Mouse (Mus musculus): Measurements from ENCODE around the gene Alpk3. TPM values are rescaled to one million over a fixed set of nuclear protein-coding genes. Genes with fewer than 3 reads are reported as not detected.

Alpk3 gene
- under 0.01 TPM in 1 of 2 replicates, not detected in the other for total RNA-seq (2012; rRNA removed)
- under 1 TPM in 1 of 2 experiments, not detected in 1; 0.03 TPM for polyA plus RNA-seq (2012; ENCODE audit: insufficient read depth in 1 of 2, insufficient read length in 2 of 2, low read depth in 1 of 2, low replicate concordance in 2 of 2, missing spikeins in 1 of 2)

- DNase-seq (ENCODE audit: low read depth, low spot score) = no peak
- peak within 1 kb of the TSS in 1 of 2 experiments; percentile 10; a peak in 1 of 4 replicates for H3K4me3 ChIP-seq (ENCODE audit: control insufficient read depth in 1 of 2, insufficient read depth in 1 of 2, low read depth in 2 of 2, low read length in 2 of 2)
- peak within 1 kb of the TSS; percentile 6; the same call in 1 of the 2 replicates for H3K9ac ChIP-seq (ENCODE audit: control insufficient read depth, low read depth, low read length, poor library complexity, severe bottlenecking)
These were observed at the start of gene Alpk3 for GRCm38 (mm10) chr7:81057471-81057870. Gene Alpk3, plus strand, starts transcription at chr7:81057600.

DNA sequence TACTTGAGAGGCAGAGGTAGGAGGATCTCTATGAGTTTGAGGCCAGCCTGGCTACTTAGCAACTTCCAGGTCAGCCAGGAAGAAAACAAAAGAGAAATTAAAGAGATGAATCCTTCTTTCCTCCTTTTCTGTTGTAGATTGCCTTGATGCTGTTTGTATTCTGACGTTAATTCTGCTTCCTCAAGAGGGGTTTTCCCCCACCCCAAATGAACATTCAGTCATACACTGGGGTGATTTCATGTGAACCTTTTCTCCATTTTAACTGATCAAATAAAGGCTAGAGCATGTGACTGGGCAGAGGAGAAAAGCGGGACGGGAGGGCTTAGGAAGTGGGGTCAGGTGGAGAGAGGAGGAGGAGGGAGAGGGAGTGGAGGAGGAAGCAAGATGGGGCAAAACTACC is 49.1 kb upstream of the Alpk3 start:
- H3K9ac ChIP-seq (ENCODE audit: control insufficient read depth, low read depth, low read length, poor library complexity, severe bottlenecking) = no peak overlapping the region
- no peak overlapping the region for H3K27ac ChIP-seq (ENCODE audit: control insufficient read depth, low read depth, low read length)
- peaks cover 11 to 12% of the 10 kb centered on the region in 2 experiments for H3K4me1 ChIP-seq (ENCODE audit: control insufficient read depth in 1 of 2, insufficient read depth in 2 of 2, low read length in 2 of 2)
- H3K9me3 ChIP-seq (replicated peaks; ENCODE audit: insufficient read depth, low read length) = no peaks in the 10 kb centered on the region
- TF ChIP-seq EP300 (IDR thresholded peaks at IDR 0.05; ENCODE audit: low read depth in 1 of 2, low read length in 2 of 2) (no peak), MAZ (IDR thresholded peaks at IDR 0.05; ENCODE audit: low read depth, low read length) (no peak), CHD1 (IDR thresholded peaks at IDR 0.05; ENCODE audit: low read depth, low read length) (no peak), TCF12 (IDR thresholded peaks at IDR 0.05; ENCODE audit: low read depth, low read length) (no peak), UBTF (IDR thresholded peaks at IDR 0.05; ENCODE audit: borderline replicate concordance, insufficient read depth, low read depth, low read length) (no peak), ETS1 (IDR thresholded peaks at IDR 0.05; ENCODE audit: low read depth, low read length) (no peak), BHLHE40 (IDR thresholded peaks at IDR 0.05; ENCODE audit: borderline replicate concordance, low read depth, low read length) (no peak), JUND (IDR thresholded peaks at IDR 0.05; ENCODE audit: low read depth, low read length) (no peak), KAT2A (conservative IDR thresholded peaks at IDR 0.05; ENCODE audit: low read depth, low read length) (no peak), GATA1 (IDR thresholded peaks at IDR 0.05; ENCODE audit: low read depth, low read length) (no peak)
- peaks cover 27% of the 10 kb centered on the region for H3K79me2 ChIP-seq (ENCODE audit: control insufficient read depth, insufficient read depth, low read length, poor library complexity)
- no peak overlapping the region for H3K4me3 ChIP-seq (ENCODE audit: control insufficient read depth in 1 of 2, insufficient read depth in 1 of 2, low read depth in 2 of 2, low read length in 2 of 2)
- H3K27me3 ChIP-seq (ENCODE audit: control insufficient read depth in 1 of 2, insufficient read depth in 2 of 2, low read length in 2 of 2) = no peaks in the 10 kb centered on the region
- no peak for DNase-seq (ENCODE audit: low read depth, low spot score)
- H3K36me3 ChIP-seq (ENCODE audit: control insufficient read depth in 1 of 2, insufficient read depth in 2 of 2, low read length in 2 of 2) = peaks cover 15 to 20% of the 10 kb centered on the region in 2 experiments

More at GRCm38 (mm10) chr7:81057471-81057870, at the start of gene Alpk3:
- no peak for TF ChIP-seq SMC3 (IDR thresholded peaks at IDR 0.05; ENCODE audit: low read depth, low read length)
- TF ChIP-seq UBTF (IDR thresholded peaks at IDR 0.05; ENCODE audit: borderline replicate concordance, insufficient read depth, low read depth, low read length) = no peak
- Histone ChIP-seq H3K27ac (ENCODE audit: control insufficient read depth, low read depth, low read length) (no peak within 1 kb of the TSS), H3K9me3 (replicated peaks; ENCODE audit: insufficient read depth, low read length) (no peaks in the 10 kb centered on the region), H3K4me1 (ENCODE audit: control insufficient read depth in 1 of 2, insufficient read depth in 2 of 2, low read length in 2 of 2) (peaks cover 5 to 23% of the 10 kb centered on the region in 2 experiments), H3K79me2 (ENCODE audit: control insufficient read depth, insufficient read depth, low read length, poor library complexity) (no peaks in the 10 kb centered on the region), H3K27me3 (ENCODE audit: control insufficient read depth in 1 of 2, insufficient read depth in 2 of 2, low read length in 2 of 2) (no peaks in the 10 kb centered on the region), H3K36me3 (ENCODE audit: control insufficient read depth in 1 of 2, insufficient read depth in 2 of 2, low read length in 2 of 2) (peaks cover 0 to 16% of the 10 kb centered on the region in 2 experiments; a peak in 2 of 4 replicates)

GRCm38 (mm10) chr7:81011576-81011975 is 45.8 kb upstream of the Alpk3 start:
- DNase-seq (ENCODE audit: low read depth, low spot score) = no peak
- no peaks in the 10 kb centered on the region for H3K27me3 ChIP-seq (ENCODE audit: control insufficient read depth in 1 of 2, insufficient read depth in 2 of 2, low read length in 2 of 2)
- H3K4me3 ChIP-seq (ENCODE audit: control insufficient read depth in 1 of 2, insufficient read depth in 1 of 2, low read depth in 2 of 2, low read length in 2 of 2) = no peak overlapping the region
- no peaks in the 10 kb centered on the region for H3K9me3 ChIP-seq (replicated peaks; ENCODE audit: insufficient read depth, low read length)
- H3K36me3 ChIP-seq (ENCODE audit: control insufficient read depth in 1 of 2, insufficient read depth in 2 of 2, low read length in 2 of 2) = peaks cover 0 to 26% of the 10 kb centered on the region in 2 experiments; a peak in 2 of 4 replicates
- peaks cover 16% of the 10 kb centered on the region for H3K79me2 ChIP-seq (ENCODE audit: control insufficient read depth, insufficient read depth, low read length, poor library complexity)
- TF ChIP-seq HCFC1 (IDR thresholded peaks at IDR 0.05; ENCODE audit: low read depth, low read length) (no peak), TAL1 (IDR thresholded peaks at IDR 0.05; ENCODE audit: low read length) (no peak), MAX (IDR thresholded peaks at IDR 0.05; ENCODE audit: low read length) (no peak), USF1 (IDR thresholded peaks at IDR 0.05; ENCODE audit: low read depth, low read length) (no peak), CTCF (IDR thresholded peaks at IDR 0.05 in 2 of 3, conservative IDR thresholded peaks at IDR 0.05 in 1 of 3; ENCODE audit: control insufficient read depth in 1 of 3, insufficient read depth in 1 of 3, low read depth in 2 of 3, low read length in 3 of 3, poor library complexity in 1 of 3, severe bottlenecking in 1 of 3) (no peak)
- no peaks in the 10 kb centered on the region for H3K4me1 ChIP-seq (ENCODE audit: control insufficient read depth in 1 of 2, insufficient read depth in 2 of 2, low read length in 2 of 2)
- no peak overlapping the region for H3K9ac ChIP-seq (ENCODE audit: control insufficient read depth, low read depth, low read length, poor library complexity, severe bottlenecking)
- no peak overlapping the region for H3K27ac ChIP-seq (ENCODE audit: control insufficient read depth, low read depth, low read length)

All from MEL (cell line).